Mouse (Mus musculus): Measurements from ENCODE around the gene Nmi. TPM values are rescaled to one million over a fixed set of nuclear protein-coding genes. Genes with fewer than 3 reads are reported as not detected.
"Not testable (repeated sequence)": the region's sequence is repeated elsewhere in the genome, so short reads cannot be mapped to it uniquely, and the experiment has no call there.

Nmi gene
- 15.5 and 18.4 TPM in 2 replicates for polyA plus RNA-seq (2015; fragmentation: Nextera tagmentation; extraction: Ambion mirVana)

- Histone ChIP-seq H3K4me1 (no peaks in the 10 kb centered on the region), H3K9me3 (no peaks in the 10 kb centered on the region; the same call in 1 of the 2 replicates), H3K36me3 (no peaks in the 10 kb centered on the region), H3K9ac (peak within 1 kb of the TSS; percentile 81), H3K27ac (peak within 1 kb of the TSS; percentile 90), H3K27me3 (no peaks in the 10 kb centered on the region), H3K4me3 (peak within 1 kb of the TSS; percentile 67), H3K4me2 (peak within 1 kb of the TSS; percentile 72)
- no peak for ATAC-seq (ENCODE audit: insufficient number of reproducible peaks, insufficient read depth, low FRiP score, low TSS enrichment, low read depth)
- 67% methylated on average over 9 of the region's 9 CpGs for WGBS
These were observed at the start of gene Nmi for GRCm38 (mm10) chr2:51973410-51973968. Gene Nmi, minus strand, starts transcription at chr2:51973494.

- no peak overlapping the region for H3K27ac ChIP-seq
- 35% methylated on average over 7 of the region's 7 CpGs for WGBS
- no peaks in the 10 kb centered on the region for H3K9me3 ChIP-seq
- H3K4me3 ChIP-seq: no peak overlapping the region
- no peak overlapping the region for H3K4me2 ChIP-seq
- no peaks in the 10 kb centered on the region for H3K27me3 ChIP-seq
- H3K36me3 ChIP-seq: no peaks in the 10 kb centered on the region
- ATAC-seq (ENCODE audit: insufficient number of reproducible peaks, insufficient read depth, low FRiP score, low TSS enrichment, low read depth): no peak
- 0 out of 2 replicates have a peak, but pooled peaks cover 5% of the 10 kb centered on the region for H3K4me1 ChIP-seq
- H3K9ac ChIP-seq: no peak overlapping the region
These were observed 43.1 kb upstream of the Nmi start for GRCm38 (mm10) chr2:52016361-52016760.

GRCm38 (mm10) chr2:52013306-52013820 lies 40.1 kb upstream of the Nmi start:
- Histone ChIP-seq H3K9me3 (no peaks in the 10 kb centered on the region), H3K9ac (no peak overlapping the region), H3K4me3 (no peak overlapping the region), H3K4me2 (no peak overlapping the region), H3K27me3 (no peaks in the 10 kb centered on the region), H3K36me3 (no peaks in the 10 kb centered on the region), H3K27ac (no peak overlapping the region), H3K4me1 (0 out of 2 replicates have a peak, but pooled peaks cover 5% of the 10 kb centered on the region)
- no peak for ATAC-seq (ENCODE audit: insufficient number of reproducible peaks, insufficient read depth, low FRiP score, low TSS enrichment, low read depth)
- 69% methylated on average over 9 of the region's 9 CpGs for WGBS

GRCm38 (mm10) chr2:52011820-52012219 lies 38.5 kb upstream of the Nmi start:
- 83% methylated on average over 3 of the region's 3 CpGs for WGBS
- not testable (repeated sequence) for ATAC-seq (ENCODE audit: insufficient number of reproducible peaks, insufficient read depth, low FRiP score, low TSS enrichment, low read depth)

GRCm38 (mm10) chr2:52006380-52006779 lies 33.1 kb upstream of the Nmi start:
- Histone ChIP-seq H3K9me3 (no peaks in the 10 kb centered on the region), H3K27me3 (no peaks in the 10 kb centered on the region), H3K4me1 (peaks cover 19% of the 10 kb centered on the region), H3K9ac (no peak overlapping the region), H3K36me3 (no peaks in the 10 kb centered on the region), H3K27ac (no peak overlapping the region), H3K4me2 (no peak overlapping the region), H3K4me3 (no peak overlapping the region)
- ATAC-seq (ENCODE audit: insufficient number of reproducible peaks, insufficient read depth, low FRiP score, low TSS enrichment, low read depth): no peak
- WGBS: 25% methylated on average over 3 of the region's 3 CpGs

More at GRCm38 (mm10) chr2:52011820-52012219, 38.5 kb upstream of the Nmi start:
- H3K9ac ChIP-seq, H3K27ac ChIP-seq, H3K27me3 ChIP-seq, H3K4me2 ChIP-seq, H3K9me3 ChIP-seq, H3K4me3 ChIP-seq, H3K4me1 ChIP-seq, H3K36me3 ChIP-seq: not testable (repeated sequence)

- not testable (repeated sequence) for H3K9me3 ChIP-seq; ATAC-seq (ENCODE audit: insufficient number of reproducible peaks, insufficient read depth, low FRiP score, low TSS enrichment, low read depth); H3K9ac ChIP-seq; H3K27ac ChIP-seq; H3K36me3 ChIP-seq; H3K27me3 ChIP-seq; H3K4me3 ChIP-seq; H3K4me2 ChIP-seq
- 86% methylated on average over 10 of the region's 10 CpGs for WGBS
- H3K4me1 ChIP-seq: peaks cover 19% of the 10 kb centered on the region
These were observed 29.0 kb upstream of the Nmi start for GRCm38 (mm10) chr2:52002299-52002698.

GRCm38 (mm10) chr2:52001521-52001920 lies 28.2 kb upstream of the Nmi start:
- ATAC-seq (ENCODE audit: insufficient number of reproducible peaks, insufficient read depth, low FRiP score, low TSS enrichment, low read depth): no peak
- H3K27me3 ChIP-seq: no peaks in the 10 kb centered on the region
- H3K27ac ChIP-seq: no peak overlapping the region
- 82% methylated on average over 8 of the region's 8 CpGs for WGBS
- no peaks in the 10 kb centered on the region for H3K9me3 ChIP-seq
- no peak overlapping the region for H3K4me3 ChIP-seq
- H3K4me2 ChIP-seq: no peak overlapping the region
- peaks cover 14% of the 10 kb centered on the region for H3K4me1 ChIP-seq
- no peaks in the 10 kb centered on the region for H3K36me3 ChIP-seq
- H3K9ac ChIP-seq: no peak overlapping the region

- Histone ChIP-seq H3K4me3 (no peak overlapping the region), H3K9me3 (no peaks in the 10 kb centered on the region), H3K27me3 (no peaks in the 10 kb centered on the region)
These were observed 26.7 kb upstream of the Nmi start for GRCm38 (mm10) chr2:51999996-52000395.

GRCm38 (mm10) chr2:51991447-51991846 lies 18.2 kb upstream of the Nmi start:
- H3K9me3 ChIP-seq: no peaks in the 10 kb centered on the region
- WGBS: 83% methylated on average over 6 of the region's 6 CpGs
- no peak for ATAC-seq (ENCODE audit: insufficient number of reproducible peaks, insufficient read depth, low FRiP score, low TSS enrichment, low read depth)
- H3K4me2 ChIP-seq: no peak overlapping the region
- no peak overlapping the region for H3K27ac ChIP-seq
- H3K9ac ChIP-seq: no peak overlapping the region
- H3K4me3 ChIP-seq: no peak overlapping the region
- no peaks in the 10 kb centered on the region for H3K4me1 ChIP-seq
- no peaks in the 10 kb centered on the region for H3K27me3 ChIP-seq
- no peaks in the 10 kb centered on the region for H3K36me3 ChIP-seq

More at GRCm38 (mm10) chr2:51999996-52000395, 26.7 kb upstream of the Nmi start:
- Histone ChIP-seq H3K27ac (no peak overlapping the region), H3K36me3 (no peaks in the 10 kb centered on the region), H3K4me2 (no peak overlapping the region), H3K9ac (no peak overlapping the region), H3K4me1 (peaks cover 4% of the 10 kb centered on the region; the same call in 1 of the 2 replicates)
- no peak for ATAC-seq (ENCODE audit: insufficient number of reproducible peaks, insufficient read depth, low FRiP score, low TSS enrichment, low read depth)
- 63% methylated on average over 7 of the region's 7 CpGs for WGBS

- WGBS: 73% methylated on average over 2 of the region's 2 CpGs
- no peak for ATAC-seq (ENCODE audit: insufficient number of reproducible peaks, insufficient read depth, low FRiP score, low TSS enrichment, low read depth)
These were observed 16.3 kb upstream of the Nmi start for GRCm38 (mm10) chr2:51989559-51989958.

GRCm38 (mm10) chr2:51986695-51987094 lies 13.4 kb upstream of the Nmi start:
- Histone ChIP-seq H3K4me1 (peaks cover 9% of the 10 kb centered on the region), H3K9ac (no peak overlapping the region), H3K4me3 (no peak overlapping the region), H3K27me3 (no peaks in the 10 kb centered on the region), H3K9me3 (no peaks in the 10 kb centered on the region), H3K4me2 (no peak overlapping the region), H3K36me3 (no peaks in the 10 kb centered on the region), H3K27ac (no peak overlapping the region)
- no peak for ATAC-seq (ENCODE audit: insufficient number of reproducible peaks, insufficient read depth, low FRiP score, low TSS enrichment, low read depth)
- 75% methylated on average over 5 of the region's 5 CpGs for WGBS

More at GRCm38 (mm10) chr2:51989559-51989958, 16.3 kb upstream of the Nmi start:
- Histone ChIP-seq H3K36me3 (no peaks in the 10 kb centered on the region), H3K4me3 (no peak overlapping the region), H3K27ac (no peak overlapping the region), H3K27me3 (no peaks in the 10 kb centered on the region), H3K9me3 (no peaks in the 10 kb centered on the region), H3K9ac (no peak overlapping the region), H3K4me1 (no peaks in the 10 kb centered on the region), H3K4me2 (no peak overlapping the region)

GRCm38 (mm10) chr2:51986157-51986556 lies 12.9 kb upstream of the Nmi start:
- Histone ChIP-seq H3K4me3 (no peak overlapping the region), H3K4me2 (no peak overlapping the region), H3K27me3 (no peaks in the 10 kb centered on the region), H3K36me3 (no peaks in the 10 kb centered on the region), H3K27ac (no peak overlapping the region), H3K9ac (no peak overlapping the region), H3K9me3 (no peaks in the 10 kb centered on the region), H3K4me1 (peaks cover 14% of the 10 kb centered on the region)
- ATAC-seq (ENCODE audit: insufficient number of reproducible peaks, insufficient read depth, low FRiP score, low TSS enrichment, low read depth): no peak
- WGBS: 60% methylated on average over 9 of the region's 9 CpGs
